Mouse (Mus musculus) bone marrow macrophage, adult 2 months (primary cell): ENCODE measurements around the gene Tnfaip3. TPM values are rescaled to one million over a fixed set of nuclear protein-coding genes. Genes with fewer than 3 reads are reported as not detected.

ENCODE experiments used
- H3K27ac ChIP-seq: 2 replicates; pipeline ENCODE4 v1.5.1; 2012; ENCODE audit warnings: low read depth, low read length; ENCODE audit not compliant: insufficient read depth
- H3K4me1 ChIP-seq: 2 replicates; pipeline ENCODE4 v1.6.1; 2012; ENCODE audit warnings: low read length; ENCODE audit not compliant: control insufficient read depth, insufficient read depth
- H3K4me3 ChIP-seq: 2 replicates; pipeline ENCODE4 v1.5.1; 2012; ENCODE audit warnings: mild to moderate bottlenecking, low read length, moderate library complexity; ENCODE audit not compliant: insufficient read depth
- CTCF ChIP-seq: IDR thresholded peaks from 2 replicates; pipeline ENCODE4 v1.5.1; 2012; ENCODE audit warnings: low read depth, mild to moderate bottlenecking, low read length, moderate library complexity
- POLR2A ChIP-seq: IDR thresholded peaks from 2 replicates; pipeline ENCODE4 v1.6.1; 2012; ENCODE audit warnings: mild to moderate bottlenecking, low read depth, low read length, borderline replicate concordance
- polyA plus RNA-seq: library from polyadenylated mRNA; stranded (reverse); fragments of >200 nt; gene quantifications from 2 replicates; pipeline ENCODE4 v1.2.4, GENCODE M21; 2012; ENCODE audit not compliant: missing spikeins, insufficient read depth, insufficient read length

Gene Tnfaip3
- polyA plus RNA-seq, 1 experiment, result 19.3 TPM

DNA sequence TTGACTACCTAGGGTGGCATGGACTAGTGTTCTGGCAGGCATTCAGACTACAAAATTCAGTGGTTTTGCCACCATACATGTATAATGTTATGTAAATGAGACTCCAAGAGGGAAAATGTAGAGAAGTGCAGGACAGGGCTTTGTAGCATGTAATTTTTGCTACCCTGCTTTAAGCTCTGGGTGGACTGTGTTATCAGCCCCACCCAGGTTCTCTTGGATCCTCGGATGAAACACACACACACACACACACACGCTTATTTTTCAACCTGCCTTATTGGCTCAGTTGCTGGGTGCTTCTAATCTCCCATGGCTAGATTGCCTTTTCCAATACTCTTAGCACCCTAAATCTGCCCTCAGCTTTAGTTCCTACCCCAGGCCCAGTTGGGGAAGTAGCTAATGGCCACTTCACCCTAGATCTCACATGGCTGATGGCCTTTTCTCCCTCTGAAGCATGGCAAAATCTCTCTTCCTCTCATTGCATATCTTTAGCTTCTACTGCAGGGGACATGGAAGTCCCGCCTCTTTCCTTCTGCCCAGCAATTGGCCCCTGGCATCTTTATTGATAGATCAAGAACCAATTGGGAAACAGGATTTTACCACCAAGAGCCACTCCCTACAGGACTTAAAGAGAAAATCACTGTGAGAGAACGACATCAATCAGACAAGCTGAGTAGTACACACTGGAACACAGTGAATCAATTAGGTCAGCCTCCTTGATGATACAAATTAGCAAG, 28.2 kb upstream of the Tnfaip3 start:
- peak overlapping the region; percentile 63 for H3K4me3 ChIP-seq
- TF ChIP-seq CTCF, result no peak
- no peak for TF ChIP-seq POLR2A
- H3K27ac ChIP-seq, result peak overlapping the region; percentile 73
- peaks cover 41% of the 10 kb centered on the region for H3K4me1 ChIP-seq

- H3K27ac ChIP-seq, result no peak overlapping the region
- peaks cover 29% of the 10 kb centered on the region for H3K4me1 ChIP-seq
- no peak for TF ChIP-seq POLR2A
- no peak for TF ChIP-seq CTCF
- no peak overlapping the region for H3K4me3 ChIP-seq
Observed at GRCm38 (mm10) chr10:19040147-19040546, 24.7 kb upstream of the Tnfaip3 start.

DNA sequence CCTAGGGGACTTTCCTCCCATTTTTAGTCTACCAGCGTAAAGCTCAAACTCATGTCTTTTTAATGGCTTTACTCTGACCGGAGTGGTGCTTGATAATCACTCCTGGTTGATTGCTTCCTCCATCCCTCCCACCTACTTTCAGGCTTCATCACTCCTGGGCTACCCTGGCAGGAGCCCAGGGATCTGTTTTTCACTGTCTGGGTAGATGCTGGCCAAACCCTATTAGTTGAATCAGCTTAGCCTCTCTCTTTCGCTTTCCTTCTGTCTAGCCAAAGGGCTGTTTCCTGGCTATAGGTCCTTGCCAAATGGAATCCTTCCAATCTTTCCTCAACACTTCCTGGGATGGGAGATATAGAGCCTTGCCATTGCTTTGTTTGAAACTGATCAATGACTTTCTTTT, 19.3 kb upstream of the Tnfaip3 start:
- Histone ChIP-seq H3K27ac (no peak overlapping the region), H3K4me1 (peaks cover 27% of the 10 kb centered on the region), H3K4me3 (no peak overlapping the region)
- TF ChIP-seq CTCF (no peak), POLR2A (no peak)

DNA sequence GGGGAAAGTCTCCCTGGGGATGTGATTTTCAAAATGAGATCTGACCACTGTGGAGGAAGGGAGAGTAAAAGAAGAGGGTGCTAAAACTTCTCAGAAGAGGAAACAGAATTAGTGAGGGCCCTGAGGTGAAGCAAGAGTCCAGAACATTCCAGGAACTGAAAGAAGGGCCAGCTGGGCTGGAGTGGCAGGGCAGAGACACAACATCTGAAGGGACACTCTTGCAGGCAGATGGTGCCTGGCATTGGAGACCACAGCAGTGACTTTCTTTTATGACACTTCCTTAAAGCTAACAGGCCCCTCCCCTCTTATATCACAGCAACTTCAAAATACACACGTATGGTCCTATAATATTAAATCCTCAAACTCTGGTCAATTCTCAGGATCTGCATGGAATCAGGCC, 18.2 kb upstream of the Tnfaip3 start:
- Histone ChIP-seq H3K27ac (peak overlapping the region; percentile 35), H3K4me3 (no peak overlapping the region), H3K4me1 (peaks cover 27% of the 10 kb centered on the region)
- TF ChIP-seq POLR2A (no peak), CTCF (no peak)

GRCm38 (mm10) chr10:19031875-19032274, 16.4 kb upstream of the Tnfaip3 start:
- TF ChIP-seq CTCF (no peak), POLR2A (no peak)

DNA sequence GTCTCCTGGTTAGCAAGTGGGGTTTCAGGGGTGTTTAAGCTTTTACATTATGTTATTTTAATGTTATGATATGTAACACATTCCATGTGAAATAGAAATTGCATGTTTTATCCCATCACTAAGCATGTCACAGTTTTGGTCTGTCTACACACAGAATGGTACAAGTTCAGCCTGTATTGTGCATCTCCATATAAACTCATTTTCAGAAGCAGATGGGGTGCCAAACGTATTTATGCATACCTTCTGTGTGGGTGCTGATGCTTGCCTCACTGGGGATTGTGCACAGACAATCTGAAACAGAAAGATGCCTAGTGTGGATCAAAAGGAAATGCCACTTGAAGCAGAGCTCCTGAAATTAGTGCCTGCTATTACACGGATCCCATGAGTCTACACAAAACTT, 15.2 kb upstream of the Tnfaip3 start:
- no peak for TF ChIP-seq POLR2A
- no peak for TF ChIP-seq CTCF
- no peak overlapping the region for H3K27ac ChIP-seq
- peaks cover 27% of the 10 kb centered on the region for H3K4me1 ChIP-seq
- H3K4me3 ChIP-seq, result no peak overlapping the region

More at GRCm38 (mm10) chr10:19031875-19032274, 16.4 kb upstream of the Tnfaip3 start:
- H3K4me1 ChIP-seq, result peaks cover 27% of the 10 kb centered on the region
- H3K27ac ChIP-seq, result no peak overlapping the region
- H3K4me3 ChIP-seq, result no peak overlapping the region

DNA sequence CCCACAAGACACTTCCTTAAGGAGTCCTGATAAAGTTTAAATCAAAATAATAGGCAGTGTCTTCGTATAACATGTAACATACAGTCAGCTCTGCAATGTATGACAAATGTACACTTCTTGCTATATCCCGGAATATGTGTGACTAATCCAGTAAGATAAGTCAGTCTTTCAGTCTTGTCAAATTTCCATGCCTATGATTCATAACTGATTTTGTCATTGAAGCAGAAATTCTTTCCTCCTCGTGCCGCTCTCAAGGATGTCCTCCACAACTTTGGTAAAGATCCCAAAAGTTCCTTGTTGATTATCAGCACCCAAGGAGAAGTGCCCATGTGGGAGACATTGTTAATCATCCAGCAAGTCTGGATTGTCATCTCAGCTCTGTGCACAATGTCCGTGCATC, 11.3 kb upstream of the Tnfaip3 start:
- no peak overlapping the region for H3K4me3 ChIP-seq
- TF ChIP-seq POLR2A, result no peak
- TF ChIP-seq CTCF, result no peak
- H3K4me1 ChIP-seq, result peaks cover 4% of the 10 kb centered on the region
- no peak overlapping the region for H3K27ac ChIP-seq

DNA sequence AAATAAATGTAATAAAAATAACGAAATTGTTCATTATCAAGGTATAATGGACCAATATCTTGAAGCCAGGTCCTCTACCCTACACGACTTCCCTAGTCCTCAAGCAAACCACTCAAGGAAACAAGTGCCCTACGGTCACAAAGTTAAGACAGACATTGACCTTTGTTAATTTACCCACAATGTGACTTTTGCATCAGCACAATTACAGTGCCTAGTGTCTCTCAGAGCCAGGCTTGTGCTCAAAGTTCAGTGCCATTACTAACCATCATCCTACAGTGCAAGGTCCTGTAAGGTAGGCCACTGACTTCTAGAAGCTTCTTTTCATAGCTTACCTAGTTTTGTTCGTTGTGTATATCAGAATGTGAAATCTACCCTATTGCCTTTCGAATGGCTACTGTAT, 8.9 kb upstream of the Tnfaip3 start:
- Histone ChIP-seq H3K4me1 (no peaks in the 10 kb centered on the region), H3K4me3 (no peak overlapping the region), H3K27ac (no peak overlapping the region)
- no peak for TF ChIP-seq CTCF
- no peak for TF ChIP-seq POLR2A

DNA sequence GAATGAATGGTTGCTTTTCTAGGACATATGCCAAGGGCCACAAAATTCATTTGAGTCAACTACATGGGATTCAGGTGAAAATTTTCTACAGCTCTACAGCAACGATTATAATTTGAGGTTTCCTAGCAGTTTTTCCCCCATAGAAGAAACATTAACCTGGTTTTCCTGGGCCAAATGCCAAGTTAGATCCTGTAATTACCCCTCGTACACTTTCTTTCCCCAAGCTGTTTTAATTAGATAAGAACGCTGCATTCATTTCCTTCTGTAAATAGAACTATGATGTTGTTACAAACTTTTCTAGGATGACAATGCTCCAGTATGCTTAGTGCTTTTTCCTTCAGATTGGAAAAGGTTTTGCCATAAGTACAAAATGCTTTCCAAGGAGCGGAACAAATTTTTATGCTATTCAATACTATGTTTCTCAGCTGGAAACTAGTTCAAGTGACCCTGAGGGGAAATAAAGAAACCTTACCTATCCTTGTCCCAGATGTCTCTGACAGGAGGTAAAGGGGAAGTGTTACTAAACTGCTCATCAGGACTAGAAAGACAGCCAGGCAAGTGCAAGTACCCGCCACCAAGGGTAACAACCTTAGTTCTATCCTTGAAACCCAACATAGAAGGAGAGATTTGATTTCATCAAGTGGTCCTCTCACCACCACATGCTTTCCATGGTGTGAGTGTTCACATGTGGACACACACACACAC, 8.3 kb upstream of the Tnfaip3 start:
- no peak for TF ChIP-seq POLR2A
- no peak for TF ChIP-seq CTCF
- no peak overlapping the region for H3K4me3 ChIP-seq
- H3K4me1 ChIP-seq, result peaks cover 2% of the 10 kb centered on the region
- no peak overlapping the region for H3K27ac ChIP-seq

GRCm38 (mm10) chr10:19022272-19022671, 6.8 kb upstream of the Tnfaip3 start:
- no peak overlapping the region for H3K4me3 ChIP-seq
- TF ChIP-seq CTCF (no peak), POLR2A (no peak)
- peaks cover 3% of the 10 kb centered on the region for H3K4me1 ChIP-seq
- H3K27ac ChIP-seq, result no peak overlapping the region
